Mouse (Mus musculus) hindbrain, embryonic 14.5 days (tissue): ENCODE results near the gene Stag2. TPM values are rescaled to one million over a fixed set of nuclear protein-coding genes. Genes with fewer than 3 reads are reported as not detected.

Experiments used
- ATAC-seq: fragments of 200-750 bp; cut with Nextera tagmentation; 2 replicates; pipeline ENCODE4 v1.8.0; 2017; ENCODE audit warnings: moderate number of reproducible peaks, mild to moderate bottlenecking, moderate TSS enrichment, moderate library complexity; ENCODE audit not compliant: low FRiP score
- DNase-seq: peaks from one replicate; pipeline ENCODE4 v3.0.0-alpha.2; 2015; ENCODE audit warnings: low spot score
- H3K27ac ChIP-seq: fragments of 300-500 bp; sonication (generic); 2 replicates; pipeline ENCODE4 v1.5.1; 2014; ENCODE audit warnings: mild to moderate bottlenecking, moderate library complexity
- H3K27me3 ChIP-seq: fragments of 300-500 bp; sonication (generic); 2 replicates; pipeline ENCODE4 v1.6.1; 2014; ENCODE audit warnings: mild to moderate bottlenecking, low read length, mixed read lengths; ENCODE audit not compliant: control insufficient read depth, insufficient read depth
- H3K36me3 ChIP-seq: fragments of 300-500 bp; sonication (generic); replicated peaks from 2 replicates; pipeline ENCODE4 v1.6.1; 2014; ENCODE audit not compliant: control insufficient read depth, insufficient read depth
- H3K4me1 ChIP-seq: fragments of 300-500 bp; sonication (generic); replicated peaks from 2 replicates; pipeline ENCODE4 v1.6.1; 2014; ENCODE audit warnings: antibody characterized with exemption, low read length, mixed read lengths; ENCODE audit not compliant: control insufficient read depth, insufficient read depth
- H3K4me2 ChIP-seq: fragments of 300-500 bp; sonication (generic); replicated peaks from 2 replicates; pipeline ENCODE4 v1.6.1; 2014; ENCODE audit warnings: mild to moderate bottlenecking, moderate library complexity
- H3K4me3 ChIP-seq: fragments of 300-500 bp; sonication (generic); replicated peaks from 2 replicates; pipeline ENCODE4 v1.5.1; 2014; ENCODE audit warnings: mild to moderate bottlenecking, low read length
- H3K9ac ChIP-seq: fragments of 300-500 bp; sonication (generic); 2 replicates; pipeline ENCODE4 v1.6.1; 2014
- H3K9me3 ChIP-seq: fragments of 300-500 bp; sonication (generic); 2 replicates; pipeline ENCODE4 v1.6.1; 2016; ENCODE audit warnings: low read length; ENCODE audit not compliant: control insufficient read depth
- WGBS: fragments of 180-500 bp; shearing (Covaris S2); extraction: QIAGEN DNeasy Blood & Tissue Kit; methylation state at CpG from one replicate; pipeline ENCODE4 v1.1.7; 2014; 5-methylcytosine and 5-hydroxymethylcytosine counted together
- polyA plus RNA-seq: library from polyadenylated mRNA; unstranded; fragments of >200 nt; fragmentation: Nextera tagmentation; extraction: Ambion mirVana; gene quantifications from 2 replicates; pipeline ENCODE4 v1.2.1, GENCODE M21; 2014

The Stag2 gene
- 29.4 and 30.2 TPM in 2 replicates for polyA plus RNA-seq

GRCm38 (mm10) chrX:42148788-42149556, at the start of gene Stag2:
Gene Stag2 (plus strand): TSS chrX:42149317.
- 16% methylated on average over 50 of the region's 76 CpGs for WGBS
- H3K9me3 ChIP-seq: no peaks in the 10 kb centered on the region
- DNase-seq: peak; percentile 85
- H3K27ac ChIP-seq: peak within 1 kb of the TSS; percentile 99
- H3K4me1 ChIP-seq: no peaks in the 10 kb centered on the region
- H3K4me2 ChIP-seq: peak within 1 kb of the TSS; percentile 54
- peak; percentile 86 for ATAC-seq
- H3K27me3 ChIP-seq: no peaks in the 10 kb centered on the region
- peak within 1 kb of the TSS; percentile 65 for H3K4me3 ChIP-seq
- no peaks in the 10 kb centered on the region for H3K36me3 ChIP-seq
- H3K9ac ChIP-seq: peak within 1 kb of the TSS; percentile 91

GRCm38 (mm10) chrX:42107137-42107536, 42.0 kb upstream of the Stag2 start:
- Histone ChIP-seq H3K9ac (no peak overlapping the region), H3K27ac (no peak overlapping the region), H3K4me3 (no peak overlapping the region), H3K27me3 (no peaks in the 10 kb centered on the region), H3K9me3 (no peaks in the 10 kb centered on the region), H3K4me2 (no peak overlapping the region), H3K36me3 (peaks cover 24% of the 10 kb centered on the region; the same call in 1 of the 2 replicates), H3K4me1 (no peaks in the 10 kb centered on the region)
- DNase-seq: no peak
- no peak for ATAC-seq
- 91% methylated on average over 6 of the region's 6 CpGs for WGBS

GRCm38 (mm10) chrX:42110585-42110984, 38.5 kb upstream of the Stag2 start:
- Histone ChIP-seq H3K4me1 (no peaks in the 10 kb centered on the region), H3K27me3 (no peaks in the 10 kb centered on the region), H3K4me3 (no peak overlapping the region), H3K9me3 (no peaks in the 10 kb centered on the region), H3K27ac (no peak overlapping the region), H3K36me3 (peaks cover 7% of the 10 kb centered on the region; the same call in 1 of the 2 replicates), H3K9ac (no peak overlapping the region), H3K4me2 (no peak overlapping the region)
- DNase-seq (no peak), ATAC-seq (no peak)
- 86% methylated on average over 1 of the region's 1 CpGs for WGBS

DNA sequence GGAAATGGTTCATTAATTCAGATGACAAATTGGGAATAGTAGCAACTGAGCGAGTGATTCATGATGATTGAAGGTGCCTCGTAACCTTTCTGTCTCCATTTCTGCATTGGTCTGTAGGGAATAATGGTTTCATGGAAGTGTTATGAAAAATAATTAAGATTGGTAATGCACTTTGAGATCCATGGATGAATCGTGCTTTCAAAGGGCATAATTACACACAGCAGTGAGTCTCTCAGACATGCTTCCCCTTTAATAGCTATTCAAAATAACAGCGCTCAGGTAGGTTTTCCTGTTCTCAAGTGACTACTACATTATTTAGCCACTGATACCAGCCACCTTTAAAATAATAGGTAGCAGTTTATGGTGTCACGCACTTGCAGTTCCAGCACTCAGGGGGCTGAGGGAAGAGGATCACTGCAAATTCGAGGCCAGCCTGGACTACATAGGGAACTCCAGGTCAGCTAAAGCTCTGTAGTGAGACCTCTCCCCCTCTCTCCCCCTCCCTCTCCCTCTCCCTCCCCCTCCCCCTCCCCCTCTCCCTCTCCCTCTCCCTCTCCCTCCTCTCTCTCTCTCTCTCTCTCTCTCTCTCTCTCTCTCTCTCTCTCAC, 29.6 kb upstream of the Stag2 start:
- Histone ChIP-seq H3K9ac (no peak overlapping the region), H3K4me3 (no peak overlapping the region), H3K9me3 (no peaks in the 10 kb centered on the region), H3K4me1 (no peaks in the 10 kb centered on the region), H3K36me3 (no peaks in the 10 kb centered on the region), H3K27me3 (no peaks in the 10 kb centered on the region), H3K4me2 (no peak overlapping the region), H3K27ac (no peak overlapping the region)
- 62% methylated on average over 6 of the region's 6 CpGs for WGBS
- DNase-seq (no peak), ATAC-seq (no peak)

DNA sequence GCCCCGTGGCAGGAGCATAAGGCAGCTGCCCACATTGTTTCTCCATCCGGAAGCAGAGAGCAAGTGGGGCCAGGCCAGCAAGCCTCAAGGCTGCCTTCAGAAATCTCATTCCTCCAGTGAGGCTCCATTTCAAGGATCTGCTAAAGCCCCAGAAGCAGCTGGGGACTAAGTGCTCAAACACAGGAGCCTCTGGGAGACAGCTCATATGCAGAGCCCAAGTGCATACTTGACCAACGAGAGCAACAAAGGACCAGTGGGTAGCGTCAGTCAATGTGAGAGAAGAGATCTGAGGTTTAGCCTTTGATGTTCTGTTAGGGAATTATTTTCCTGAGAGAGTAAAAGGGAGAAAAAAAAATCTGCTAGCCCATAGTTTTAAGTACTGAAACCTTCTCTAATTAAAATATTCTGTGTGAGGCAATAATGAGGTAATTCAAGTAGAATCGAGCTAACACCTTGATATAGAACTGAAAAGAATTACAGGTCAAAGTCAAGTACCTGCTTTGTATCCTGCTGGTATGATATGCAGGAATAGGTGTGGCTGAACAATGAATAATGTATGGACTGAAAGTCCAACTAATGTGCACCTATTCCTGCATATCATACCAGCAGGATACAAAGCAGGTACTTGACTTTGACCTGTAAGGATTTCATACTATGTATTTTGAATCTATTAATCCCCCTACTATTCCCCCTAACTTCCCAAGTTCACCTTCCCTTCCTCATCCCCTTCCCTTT, 24.0 kb upstream of the Stag2 start:
- no peaks in the 10 kb centered on the region for H3K27me3 ChIP-seq
- H3K9ac ChIP-seq: no peak overlapping the region
- H3K9me3 ChIP-seq: no peaks in the 10 kb centered on the region
- no peak overlapping the region for H3K4me3 ChIP-seq
- H3K4me2 ChIP-seq: no peak overlapping the region
- no peaks in the 10 kb centered on the region for H3K4me1 ChIP-seq
- ATAC-seq (no peak), DNase-seq (no peak)
- no peaks in the 10 kb centered on the region for H3K36me3 ChIP-seq
- 79% methylated on average over 5 of the region's 5 CpGs for WGBS
- H3K27ac ChIP-seq: no peak overlapping the region

DNA sequence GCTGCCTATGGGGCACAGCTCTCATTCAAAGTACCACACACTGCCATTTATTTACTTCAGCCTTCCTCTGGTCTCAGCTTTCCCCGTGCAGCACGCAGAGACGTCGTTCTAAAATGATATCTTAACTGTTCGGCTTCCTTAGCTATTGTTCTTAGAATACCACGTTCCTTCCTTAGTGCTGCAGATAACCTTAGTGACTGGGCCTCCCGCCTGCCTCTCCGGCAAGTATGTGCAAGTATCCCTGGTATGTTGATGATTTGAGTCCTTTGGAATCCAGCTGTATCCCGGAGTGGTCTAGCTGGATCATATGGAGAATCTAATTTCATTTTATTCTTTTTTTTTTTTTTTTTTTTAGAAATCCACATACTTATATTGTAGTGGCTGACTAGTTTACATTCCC, 9.2 kb upstream of the Stag2 start:
- H3K9me3 ChIP-seq: no peaks in the 10 kb centered on the region
- 67% methylated on average over 9 of the region's 9 CpGs for WGBS
- H3K4me1 ChIP-seq: no peaks in the 10 kb centered on the region
- H3K27me3 ChIP-seq: no peaks in the 10 kb centered on the region
- ATAC-seq (no peak), DNase-seq (no peak)
- no peak overlapping the region for H3K27ac ChIP-seq
- H3K4me3 ChIP-seq: no peak overlapping the region
- no peak overlapping the region for H3K4me2 ChIP-seq
- no peak overlapping the region for H3K9ac ChIP-seq
- H3K36me3 ChIP-seq: no peaks in the 10 kb centered on the region

DNA sequence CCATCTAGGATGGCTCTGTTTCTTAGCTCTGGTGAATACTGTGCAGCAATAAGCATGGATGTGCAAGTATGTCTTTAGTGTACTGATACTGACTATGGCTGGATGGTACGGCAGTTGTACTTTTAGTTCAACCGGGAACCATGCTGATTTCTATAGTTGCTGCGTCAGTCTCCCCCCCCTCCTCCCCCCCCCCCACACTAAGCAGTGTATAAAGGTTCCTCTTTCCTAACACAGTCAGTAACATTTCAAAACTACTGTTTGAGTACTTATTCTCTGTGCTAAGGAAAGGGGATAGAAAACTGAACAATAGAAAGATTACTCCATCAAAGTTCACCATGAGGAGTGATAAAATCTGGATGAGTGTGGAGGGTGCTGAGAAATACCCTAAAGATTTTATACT, 6.5 kb upstream of the Stag2 start:
- Histone ChIP-seq H3K4me3 (no peak overlapping the region), H3K36me3 (no peaks in the 10 kb centered on the region), H3K9ac (no peak overlapping the region), H3K9me3 (no peaks in the 10 kb centered on the region), H3K4me1 (no peaks in the 10 kb centered on the region), H3K27ac (no peak overlapping the region), H3K27me3 (no peaks in the 10 kb centered on the region), H3K4me2 (no peak overlapping the region)
- no peak for ATAC-seq
- no peak for DNase-seq
- WGBS: 81% methylated on average over 3 of the region's 3 CpGs

- no peak overlapping the region for H3K4me3 ChIP-seq
- H3K4me1 ChIP-seq: no peaks in the 10 kb centered on the region
- no peaks in the 10 kb centered on the region for H3K9me3 ChIP-seq
- no peak overlapping the region for H3K9ac ChIP-seq
- no peak for DNase-seq
- ATAC-seq: no peak
- no peak overlapping the region for H3K4me2 ChIP-seq
- 87% methylated on average over 4 of the region's 4 CpGs for WGBS
- no peaks in the 10 kb centered on the region for H3K27me3 ChIP-seq
- H3K27ac ChIP-seq: no peak overlapping the region
- no peaks in the 10 kb centered on the region for H3K36me3 ChIP-seq
Measured at GRCm38 (mm10) chrX:42143991-42144390, 5.1 kb upstream of the Stag2 start.

- Histone ChIP-seq H3K36me3 (no peaks in the 10 kb centered on the region), H3K9ac (no peak overlapping the region), H3K4me2 (peak overlapping the region; percentile 54), H3K4me3 (peak overlapping the region; percentile 65; the same call in 1 of the 2 replicates), H3K27ac (0 out of 2 replicates have a peak overlapping the region, but pooled peaks have one; percentile 90), H3K27me3 (no peaks in the 10 kb centered on the region), H3K4me1 (no peaks in the 10 kb centered on the region), H3K9me3 (no peaks in the 10 kb centered on the region)
- DNase-seq: no peak
- ATAC-seq: no peak
- 47% methylated on average over 5 of the region's 5 CpGs for WGBS
Measured at GRCm38 (mm10) chrX:42148016-42148451, 1.1 kb upstream of the Stag2 start.
